Mouse (Mus musculus) lung, embryonic 14.5 days (tissue): ENCODE results near the gene Chil1. TPM values are rescaled to one million over a fixed set of nuclear protein-coding genes. Genes with fewer than 3 reads are reported as not detected.

Source experiments
- ATAC-seq: fragments of 200-750 bp; cut with Nextera tagmentation; 2 replicates; pipeline ENCODE4 v1.8.0; 2017; ENCODE audit warnings: mild to moderate bottlenecking, moderate TSS enrichment, moderate library complexity; ENCODE audit not compliant: insufficient read depth
- DNase-seq: peaks from one replicate; pipeline ENCODE4 v3.0.0-alpha.2; 2015
- H3K27ac ChIP-seq: fragments of 300-500 bp; sonication (generic); 2 replicates; pipeline ENCODE4 v1.5.1; 2014; ENCODE audit warnings: low read depth, mild to moderate bottlenecking, moderate library complexity
- H3K27me3 ChIP-seq: fragments of 300-500 bp; sonication (generic); 2 replicates; pipeline ENCODE4 v1.6.1; 2014; ENCODE audit warnings: low read length, control low read depth; ENCODE audit not compliant: insufficient read depth
- H3K36me3 ChIP-seq: fragments of 300-500 bp; sonication (generic); 2 replicates; pipeline ENCODE4 v1.6.1; 2014; ENCODE audit warnings: control low read depth; ENCODE audit not compliant: insufficient read depth
- H3K4me1 ChIP-seq: fragments of 300-500 bp; sonication (generic); 2 replicates; pipeline ENCODE4 v1.6.1; 2014; ENCODE audit warnings: antibody characterized with exemption, control low read depth; ENCODE audit not compliant: insufficient read depth
- H3K4me2 ChIP-seq: fragments of 300-500 bp; sonication (generic); 2 replicates; pipeline ENCODE4 v1.6.1; 2014; ENCODE audit warnings: mild to moderate bottlenecking
- H3K4me3 ChIP-seq: fragments of 300-500 bp; sonication (generic); 2 replicates; pipeline ENCODE4 v1.5.1; 2014; ENCODE audit warnings: low read depth, low read length
- H3K9ac ChIP-seq: fragments of 300-500 bp; sonication (generic); 2 replicates; pipeline ENCODE4 v1.6.1; 2014
- H3K9me3 ChIP-seq: fragments of 300-500 bp; sonication (generic); 2 replicates; pipeline ENCODE4 v1.6.1; 2016; ENCODE audit warnings: low read depth, low read length, control low read depth
- CTCF ChIP-seq: IDR thresholded peaks from 2 replicates; pipeline ENCODE4 v1.5.1; 2016; ENCODE audit warnings: antibody characterized with exemption, low read depth
- WGBS: fragments of 180-500 bp; shearing (Covaris S2); extraction: QIAGEN DNeasy Blood & Tissue Kit; methylation state at CpG from one replicate; pipeline ENCODE4 v1.1.7; 2014; 5-methylcytosine and 5-hydroxymethylcytosine counted together
- polyA plus RNA-seq: library from polyadenylated mRNA; unstranded; fragments of >200 nt; fragmentation: Nextera tagmentation; extraction: Ambion mirVana; gene quantifications from 2 replicates; pipeline ENCODE4 v1.2.1, GENCODE M21; 2014

Gene Chil1
- polyA plus RNA-seq, 1 experiment from 2014 or later, result not detected

DNA sequence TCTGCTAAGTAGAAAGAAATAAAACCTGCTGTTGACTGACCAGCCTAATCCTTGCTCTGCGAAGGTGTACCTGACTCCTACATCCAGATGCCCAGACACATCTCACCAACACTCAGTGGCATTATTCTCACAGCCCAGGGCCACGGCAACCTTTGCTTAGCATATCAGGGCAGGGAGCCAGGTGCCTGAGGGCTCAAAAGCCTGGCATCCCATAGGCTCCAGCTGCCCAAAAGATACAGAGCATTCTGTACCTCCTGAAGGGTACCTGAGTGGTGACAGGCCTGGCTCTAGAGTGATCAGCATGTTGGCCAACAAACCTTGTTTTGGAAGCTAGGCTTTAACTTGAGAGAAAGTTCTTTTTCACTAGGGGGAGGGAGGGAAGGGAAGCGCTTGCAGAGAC, 49.3 kb downstream of the Chil1 start:
- 77% methylated on average over 3 of the region's 3 CpGs for WGBS
- H3K27ac ChIP-seq, result no peak overlapping the region
- H3K27me3 ChIP-seq, result peaks cover 32% of the 10 kb centered on the region
- H3K9ac ChIP-seq, result no peak overlapping the region
- no peak for TF ChIP-seq CTCF
- 0 out of 2 replicates have a peak, but pooled peaks cover 7% of the 10 kb centered on the region for H3K4me1 ChIP-seq
- H3K4me3 ChIP-seq, result no peak overlapping the region
- DNase-seq, result no peak
- no peak overlapping the region for H3K4me2 ChIP-seq
- no peak for ATAC-seq
- H3K9me3 ChIP-seq, result no peaks in the 10 kb centered on the region
- H3K36me3 ChIP-seq, result no peaks in the 10 kb centered on the region

DNA sequence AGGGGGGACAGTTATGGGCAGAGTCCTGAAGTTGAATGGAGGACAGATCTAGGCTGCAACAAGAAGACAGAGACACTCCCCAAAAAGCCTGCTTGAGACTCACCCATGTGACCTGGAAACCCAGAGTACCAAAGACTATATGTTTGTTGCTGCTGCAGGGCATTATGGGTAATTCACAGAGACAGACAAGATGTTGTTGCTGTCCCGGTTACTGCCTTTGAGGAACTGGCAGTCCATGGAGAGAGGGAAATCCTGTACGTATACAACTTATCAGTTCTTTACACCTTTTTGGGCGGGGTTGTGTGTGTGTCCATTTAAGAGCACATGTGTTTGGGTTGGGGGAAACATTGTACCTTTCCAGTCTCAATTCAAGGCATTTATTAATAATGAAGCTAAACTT, 49.7 kb downstream of the Chil1 start:
- Histone ChIP-seq H3K9ac (no peak overlapping the region), H3K4me2 (no peak overlapping the region), H3K9me3 (no peaks in the 10 kb centered on the region), H3K4me3 (no peak overlapping the region), H3K4me1 (0 out of 2 replicates have a peak, but pooled peaks cover 7% of the 10 kb centered on the region), H3K27me3 (peaks cover 36% of the 10 kb centered on the region), H3K27ac (no peak overlapping the region), H3K36me3 (no peaks in the 10 kb centered on the region)
- TF ChIP-seq CTCF, result no peak
- WGBS, result 71% methylated on average over 3 of the region's 3 CpGs
- ATAC-seq, result no peak
- no peak for DNase-seq

DNA sequence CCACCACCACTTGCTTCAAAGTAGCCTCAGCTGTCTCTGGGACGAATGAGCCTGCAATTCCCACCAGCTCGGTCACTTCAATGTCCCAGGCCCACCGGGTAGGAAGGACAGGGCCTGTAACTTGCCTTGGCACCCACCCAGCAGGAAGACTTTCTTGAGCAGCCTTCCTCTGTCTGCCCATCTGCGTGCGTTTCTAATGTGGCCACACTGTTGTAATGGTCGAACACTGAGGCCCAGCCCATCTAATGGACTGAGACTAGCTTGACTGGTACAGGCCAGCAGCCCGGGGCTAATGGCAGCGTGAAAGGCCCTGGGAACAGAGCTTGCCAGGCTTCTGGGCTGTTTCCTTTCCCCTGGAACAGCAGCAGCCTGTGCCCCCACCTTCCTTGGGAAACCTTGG, 50.4 kb downstream of the Chil1 start:
- 68% methylated on average over 8 of the region's 8 CpGs for WGBS
- no peak for DNase-seq
- Histone ChIP-seq H3K27ac (peak overlapping the region; percentile 1; the same call in 1 of the 2 replicates), H3K9ac (no peak overlapping the region), H3K4me2 (no peak overlapping the region), H3K36me3 (no peaks in the 10 kb centered on the region), H3K4me3 (no peak overlapping the region), H3K4me1 (0 out of 2 replicates have a peak, but pooled peaks cover 7% of the 10 kb centered on the region), H3K27me3 (peaks cover 40% of the 10 kb centered on the region), H3K9me3 (no peaks in the 10 kb centered on the region)
- TF ChIP-seq CTCF, result no peak
- no peak for ATAC-seq

DNA sequence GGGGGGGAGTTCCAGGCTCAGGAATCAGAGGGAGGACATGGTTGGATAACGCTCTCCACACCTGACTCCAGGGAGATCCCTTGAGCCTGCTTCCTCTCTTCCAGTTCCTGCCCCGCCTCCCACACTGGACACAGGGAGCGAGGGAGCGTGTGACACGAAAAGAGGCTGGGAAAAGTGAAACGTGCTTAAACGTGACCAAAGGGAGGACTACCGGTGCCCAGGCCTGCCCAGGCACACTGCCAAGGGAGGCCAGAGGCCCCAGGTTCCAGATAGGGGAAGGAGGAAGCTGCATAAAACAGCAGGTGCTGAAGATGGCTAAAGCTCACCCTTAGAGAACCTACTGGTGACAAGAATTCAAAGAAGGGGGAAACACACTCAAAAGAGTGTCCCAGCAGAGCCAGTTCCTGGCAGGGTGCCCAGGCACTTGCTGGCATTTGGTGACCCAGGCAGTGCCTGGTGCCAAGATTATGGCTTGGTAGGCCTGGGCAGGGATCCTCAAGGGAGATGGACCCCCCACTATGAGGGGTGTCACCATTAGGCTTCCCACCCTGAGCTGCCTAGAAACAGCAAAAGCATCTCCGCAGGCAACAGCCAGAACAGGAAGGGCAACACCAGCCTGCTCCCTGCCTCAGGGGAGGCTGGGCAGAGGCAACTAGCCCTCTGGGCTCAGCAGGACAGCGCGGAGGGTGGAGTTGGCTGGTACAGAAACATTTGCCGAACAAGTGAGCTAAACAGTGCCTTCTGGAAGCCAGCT, 51.0 kb downstream of the Chil1 start:
- TF ChIP-seq CTCF, result no peak
- H3K4me2 ChIP-seq, result no peak overlapping the region
- peaks cover 44% of the 10 kb centered on the region for H3K27me3 ChIP-seq
- H3K4me1 ChIP-seq, result 0 out of 2 replicates have a peak, but pooled peaks cover 7% of the 10 kb centered on the region
- H3K36me3 ChIP-seq, result no peaks in the 10 kb centered on the region
- ATAC-seq, result no peak
- no peaks in the 10 kb centered on the region for H3K9me3 ChIP-seq
- H3K9ac ChIP-seq, result no peak overlapping the region
- 48% methylated on average over 12 of the region's 12 CpGs for WGBS
- no peak overlapping the region for H3K4me3 ChIP-seq
- DNase-seq, result peak; percentile 35
- peak overlapping the region; percentile 1; the same call in 1 of the 2 replicates for H3K27ac ChIP-seq

- Histone ChIP-seq H3K9ac (no peak overlapping the region), H3K27me3 (peaks cover 44% of the 10 kb centered on the region), H3K4me1 (0 out of 2 replicates have a peak, but pooled peaks cover 7% of the 10 kb centered on the region), H3K27ac (no peak overlapping the region), H3K4me3 (no peak overlapping the region), H3K4me2 (peak overlapping the region; percentile 81; the same call in 1 of the 2 replicates), H3K9me3 (no peaks in the 10 kb centered on the region), H3K36me3 (no peaks in the 10 kb centered on the region)
- ATAC-seq, result no peak
- DNase-seq, result no peak
- TF ChIP-seq CTCF, result no peak
- 44% methylated on average over 19 of the region's 19 CpGs for WGBS
Observed at GRCm38 (mm10) chr1:134233681-134234454, 51.9 kb downstream of the Chil1 start.

DNA sequence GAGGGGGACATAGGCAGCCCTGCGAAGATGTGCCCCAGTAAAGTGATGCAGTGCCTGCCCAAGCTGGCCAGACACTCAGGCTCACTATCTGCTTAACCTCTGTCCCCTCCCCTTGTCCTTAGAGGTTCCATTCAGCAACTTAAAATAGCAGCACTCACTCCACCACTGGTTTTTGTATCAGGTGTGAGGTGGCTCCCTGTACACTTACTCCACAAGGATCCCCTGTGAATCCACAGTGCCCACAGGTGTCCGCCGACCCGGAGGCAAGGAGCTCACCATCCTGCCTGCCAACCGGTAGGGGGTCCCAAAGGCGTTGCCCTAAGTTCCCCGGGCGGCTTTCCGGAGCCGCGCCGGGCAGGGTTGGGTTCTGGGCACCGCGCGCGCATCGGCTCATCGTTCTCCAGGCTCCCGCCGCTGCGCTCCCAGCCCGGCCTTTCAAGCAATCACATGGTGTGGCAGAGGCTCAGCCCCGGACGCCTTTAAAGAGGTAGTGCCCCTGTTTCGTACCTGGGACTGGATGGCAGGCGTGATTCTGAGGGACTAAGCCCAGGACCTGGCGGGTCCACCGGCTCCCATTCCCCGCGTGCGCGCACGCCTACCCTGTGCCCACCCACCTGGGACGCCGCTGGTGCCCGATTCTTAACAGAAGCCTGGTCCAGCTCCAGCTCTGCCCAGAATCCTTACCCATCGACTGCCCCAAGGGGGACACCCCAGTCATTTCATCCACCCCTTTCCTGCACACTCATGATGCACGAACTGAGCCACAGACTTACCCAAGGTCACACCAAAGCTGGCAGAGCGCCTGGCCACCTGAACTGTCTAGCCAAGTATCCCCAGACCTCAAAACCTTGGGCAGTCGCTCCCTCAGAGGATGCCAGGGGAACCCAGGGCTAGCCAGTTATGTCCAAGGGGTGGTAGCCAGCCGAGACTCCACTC, 52.7 kb downstream of the Chil1 start:
- H3K4me1 ChIP-seq, result 0 out of 2 replicates have a peak, but pooled peaks cover 7% of the 10 kb centered on the region
- ATAC-seq (peak; percentile 36; the same call in 1 of the 2 replicates), DNase-seq (peak; percentile 42)
- peak overlapping the region; percentile 81 for H3K4me2 ChIP-seq
- H3K9me3 ChIP-seq, result no peaks in the 10 kb centered on the region
- peak overlapping the region; percentile 38; the same call in 1 of the 2 replicates for H3K9ac ChIP-seq
- no peak for TF ChIP-seq CTCF
- no peak overlapping the region for H3K27ac ChIP-seq
- H3K4me3 ChIP-seq, result peak overlapping the region; percentile 39
- WGBS, result 1% methylated on average over 41 of the region's 41 CpGs
- no peaks in the 10 kb centered on the region for H3K36me3 ChIP-seq
- peaks cover 44% of the 10 kb centered on the region for H3K27me3 ChIP-seq
